Mouse (Mus musculus): ENCODE measurements around the gene Slain1. TPM values are rescaled to one million over a fixed set of nuclear protein-coding genes. Genes with fewer than 3 reads are reported as not detected.

Gene Slain1
- 10 to 100 TPM; 53.3 to 59.5 (median 55.2) TPM for total RNA-seq (2022)

DNA sequence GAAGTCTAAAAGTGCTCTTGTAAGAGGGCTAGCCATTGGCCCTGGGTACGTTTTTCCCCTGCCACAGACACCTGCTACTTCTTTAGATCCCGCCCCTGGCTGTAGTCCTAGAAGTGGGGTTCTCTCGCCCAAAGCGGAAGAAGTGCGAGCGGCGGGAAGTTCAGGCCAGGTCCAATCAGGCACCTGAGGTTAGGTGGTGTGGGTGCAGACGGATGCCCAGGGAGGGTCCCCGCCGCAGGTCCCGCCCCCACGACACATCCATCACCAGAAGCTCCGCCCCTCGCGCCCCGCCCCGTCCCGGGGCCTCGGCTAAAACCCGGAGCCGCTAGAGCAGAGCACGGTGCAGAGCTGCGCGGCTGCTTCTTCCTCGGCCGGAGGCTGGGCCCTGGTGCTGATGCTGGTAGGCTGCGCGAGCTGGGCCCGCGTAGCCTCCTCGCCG is at the start of gene Slain1:
Slain1 (plus strand) TSS at position 333 of the 439 bp plus-strand sequence.
- peak; percentile 86 to 90 for DNase-seq (ENCODE audit: low spot score in 2 of 2)

DNA sequence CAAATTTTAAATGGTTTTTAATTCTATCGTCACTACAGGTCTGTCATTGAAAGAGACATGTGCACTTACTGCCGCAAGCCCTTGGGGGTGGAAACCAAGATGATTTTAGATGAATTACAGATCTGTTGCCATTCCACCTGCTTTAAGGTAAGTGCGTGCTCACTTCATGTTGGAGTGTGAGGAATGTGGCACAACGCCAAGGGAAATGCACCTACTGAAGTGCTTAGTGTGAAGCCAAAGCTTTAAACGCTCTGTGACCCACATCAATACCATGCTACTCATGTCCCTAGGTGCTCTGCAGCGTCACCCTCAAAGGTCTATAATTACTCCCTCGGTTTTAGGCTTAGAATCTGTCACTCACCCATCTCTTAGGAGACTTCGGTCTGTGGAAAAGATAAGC is 42.0 kb upstream of the Slain1 start:
- no peak for DNase-seq (ENCODE audit: low spot score in 2 of 2)

DNA sequence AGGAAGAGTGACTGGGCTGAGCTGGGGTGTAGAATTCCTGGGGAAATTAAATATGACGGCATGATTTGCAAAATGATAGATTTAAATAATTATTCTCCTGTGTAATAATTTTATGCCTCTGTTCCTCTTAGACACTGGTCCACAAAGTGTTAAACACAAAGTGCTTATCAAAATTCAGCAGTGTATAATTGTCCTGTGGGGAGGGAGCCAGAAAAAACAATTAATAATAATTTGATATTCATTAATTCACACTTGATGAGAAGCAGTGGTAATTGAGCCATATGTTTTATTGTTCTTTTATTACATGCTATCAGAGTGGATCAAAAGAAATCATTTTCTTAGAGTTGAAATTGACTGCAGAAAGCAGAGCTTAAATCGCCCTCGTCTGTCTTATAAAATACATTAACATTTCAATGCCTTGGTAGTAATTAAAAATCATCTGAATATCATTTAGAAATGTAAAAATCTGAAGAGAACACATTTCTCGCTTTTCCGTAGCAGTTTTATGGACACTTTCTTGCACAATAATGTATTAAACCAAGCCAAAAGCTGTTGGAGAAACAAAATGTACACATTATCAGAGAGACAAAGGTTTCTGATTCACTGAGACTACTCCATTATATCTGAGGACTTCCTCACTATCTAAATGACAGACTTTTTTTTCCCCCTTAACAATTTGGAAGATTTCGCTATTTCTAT is 36.3 kb upstream of the Slain1 start:
- DNase-seq (ENCODE audit: low spot score in 2 of 2), result no peak

DNA sequence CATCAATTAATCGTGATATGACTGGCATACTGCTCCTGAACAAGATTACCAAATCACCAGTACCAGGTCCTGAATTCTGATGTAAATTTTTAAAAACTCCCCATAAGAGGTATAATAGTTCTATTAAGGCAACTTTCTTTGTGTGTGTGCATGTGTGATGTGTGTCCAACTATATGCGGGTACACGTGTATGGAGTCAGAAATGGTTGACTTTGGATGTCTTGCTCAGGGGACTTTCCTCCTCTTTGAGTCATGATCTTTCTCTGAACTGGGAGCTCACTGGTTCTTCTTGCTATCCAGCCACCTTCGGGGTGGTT is 35.8 kb upstream of the Slain1 start:
- no peak for DNase-seq (ENCODE audit: low spot score in 2 of 2)

GRCm38 (mm10) chr14:103619756-103620155 is 30.3 kb upstream of the Slain1 start:
- DNase-seq (ENCODE audit: low spot score in 2 of 2), result no peak

DNA sequence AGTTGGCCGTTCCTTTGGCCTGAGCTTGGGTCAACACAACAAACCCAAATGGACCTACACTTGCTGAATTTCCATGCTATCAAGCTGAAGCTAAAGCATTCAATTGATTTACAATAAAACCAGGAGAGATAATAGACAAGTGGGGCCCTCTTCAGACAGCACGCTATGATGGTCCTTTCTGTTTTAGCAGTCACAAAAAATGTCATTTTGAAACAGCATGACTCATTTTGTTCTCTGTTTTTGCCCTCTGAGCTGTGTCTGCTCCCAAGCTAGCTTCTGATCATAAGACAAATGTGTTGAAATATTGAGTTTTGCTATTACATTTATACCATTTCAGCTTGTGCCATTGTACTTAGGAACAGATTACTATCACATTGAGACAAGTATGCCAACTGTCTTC is 28.8 kb upstream of the Slain1 start:
- DNase-seq (ENCODE audit: low spot score in 2 of 2), result no peak

DNA sequence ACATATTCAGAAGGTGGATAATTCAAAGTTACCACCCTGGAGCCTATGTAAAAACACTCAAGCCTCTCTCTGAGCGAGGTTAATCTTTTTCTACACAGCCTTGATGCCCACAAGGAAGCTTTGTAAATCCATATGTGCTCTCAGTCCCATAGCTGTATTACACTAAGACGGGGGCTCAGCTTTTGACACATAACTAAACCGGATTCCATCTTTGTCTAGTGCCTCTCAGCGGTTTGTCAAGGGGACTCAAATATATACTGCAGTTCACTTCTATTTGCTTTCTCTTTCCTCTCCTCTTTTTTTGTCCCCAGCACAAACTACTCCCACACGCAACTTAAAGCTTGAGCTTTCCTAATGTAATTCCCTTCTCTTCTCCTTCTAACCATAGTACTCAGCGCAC is 23.9 kb upstream of the Slain1 start:
- DNase-seq (ENCODE audit: low spot score in 2 of 2), result no peak

- no peak for DNase-seq (ENCODE audit: low spot score in 2 of 2)
Observed at GRCm38 (mm10) chr14:103629639-103630364, 20.2 kb upstream of the Slain1 start.

DNA sequence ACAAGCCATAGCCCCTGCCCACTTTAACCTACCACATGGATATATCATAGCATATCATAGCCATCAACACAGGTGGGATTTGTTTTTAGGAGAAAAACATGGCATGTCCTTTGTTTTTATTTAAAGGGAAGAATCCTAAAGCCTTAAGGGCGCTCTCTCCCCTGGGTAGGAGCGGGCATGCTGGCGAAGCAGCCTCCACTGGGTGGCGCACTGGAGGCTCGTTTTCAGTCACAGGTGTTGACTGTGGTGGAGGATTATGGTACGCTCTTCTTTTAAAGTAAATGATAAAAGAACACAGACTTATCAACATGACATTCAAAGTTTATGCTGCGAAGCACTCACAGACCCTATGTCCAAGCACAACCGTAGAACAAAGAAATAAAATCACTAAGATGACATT is 19.5 kb upstream of the Slain1 start:
- DNase-seq (ENCODE audit: low spot score in 2 of 2), result peak in 1 of 2 experiments; percentile 28

GRCm38 (mm10) chr14:103643933-103644332 is 6.1 kb upstream of the Slain1 start:
- DNase-seq (ENCODE audit: low spot score in 2 of 2), result no peak

DNA sequence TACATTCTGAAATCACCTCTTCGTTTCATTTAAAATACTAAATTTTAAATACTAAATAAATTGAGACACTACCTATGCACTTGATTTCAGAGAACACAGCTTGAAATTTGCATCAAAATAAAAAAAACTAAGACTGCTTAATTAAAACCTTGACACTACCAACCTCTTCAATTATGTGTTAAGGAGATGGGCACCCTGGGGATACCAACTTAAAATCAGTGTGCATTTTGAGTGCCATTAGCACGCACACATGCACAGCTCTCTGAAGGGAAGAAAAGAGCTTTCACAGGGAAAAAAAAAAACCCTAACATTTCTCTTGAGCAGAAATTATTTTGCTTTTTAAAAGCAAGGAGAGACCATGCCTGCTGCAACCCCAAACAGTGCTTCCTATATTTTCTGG is 2.0 kb upstream of the Slain1 start:
- DNase-seq (ENCODE audit: low spot score in 2 of 2), result no peak

DNA sequence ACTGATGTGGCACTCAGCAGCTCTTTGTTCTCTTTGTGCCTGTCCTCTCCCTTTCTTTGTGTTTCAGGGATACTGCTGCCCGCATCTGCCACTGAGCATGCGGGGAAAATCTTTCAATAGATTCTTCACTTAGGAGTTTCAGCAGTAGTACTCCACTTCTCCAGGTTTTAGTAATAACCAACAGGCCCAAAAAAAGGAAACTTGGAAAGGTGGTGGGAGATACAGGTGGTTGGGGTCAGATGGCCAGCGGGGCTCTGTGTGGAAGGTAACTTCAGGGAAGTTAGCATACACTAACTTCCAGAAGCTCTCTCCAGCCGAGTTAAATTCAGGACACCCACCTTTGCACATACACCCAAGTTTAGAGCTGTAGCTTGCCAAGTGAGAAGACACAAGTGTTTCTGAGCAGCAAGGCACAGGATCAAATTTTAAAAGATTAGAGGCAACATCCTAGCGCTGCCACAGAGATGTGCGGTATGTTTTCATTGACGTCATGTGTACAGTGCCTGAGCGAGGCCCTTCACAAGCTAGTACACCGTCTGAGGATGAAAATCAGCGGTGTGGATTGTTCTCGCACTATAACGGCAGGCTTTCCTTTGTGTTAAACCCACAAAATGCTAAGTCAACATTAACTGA is 1.3 kb upstream of the Slain1 start:
- DNase-seq (ENCODE audit: low spot score in 2 of 2), result no peak

- DNase-seq (ENCODE audit: low spot score in 2 of 2), result no peak
Observed at GRCm38 (mm10) chr14:103649302-103649701, 726 bp upstream of the Slain1 start.

DNA sequence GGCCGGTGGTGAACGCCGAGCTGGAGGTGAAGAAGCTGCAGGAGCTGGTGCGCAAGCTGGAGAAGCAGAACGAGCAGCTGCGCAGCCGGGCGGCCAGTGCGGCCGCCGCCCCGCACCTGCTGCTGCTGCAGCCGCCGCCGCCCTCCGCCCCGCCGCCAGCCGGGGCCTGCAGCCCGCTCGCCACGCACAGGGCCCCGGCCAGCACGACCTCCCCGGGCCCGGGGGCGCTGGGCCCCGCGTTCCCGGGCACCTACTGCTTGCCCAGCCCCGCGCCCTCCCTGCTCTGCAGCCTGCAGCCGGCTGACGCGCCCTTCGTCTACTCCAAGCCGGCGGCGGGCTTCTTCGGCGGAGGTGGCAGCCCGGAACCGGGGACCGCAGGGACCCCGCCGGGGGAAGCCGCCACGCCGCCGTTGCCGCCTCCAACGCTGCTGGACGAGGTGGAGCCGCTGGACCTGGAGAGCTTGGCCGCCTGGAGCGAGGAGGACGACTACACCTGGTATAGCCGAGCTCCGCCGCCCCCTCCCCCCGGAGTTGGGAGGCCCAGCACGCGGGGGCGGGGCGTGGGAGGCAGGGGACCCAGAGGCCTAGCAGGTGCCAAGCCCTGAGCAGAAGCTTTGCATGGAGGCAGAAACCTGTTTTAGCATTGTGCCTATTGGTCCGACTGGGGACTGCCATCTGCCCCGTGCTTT is 529 bp downstream of the Slain1 start:
- peak; percentile 51 to 59 for DNase-seq (ENCODE audit: low spot score in 2 of 2)

- no peak for DNase-seq (ENCODE audit: low spot score in 2 of 2)
Observed at GRCm38 (mm10) chr14:103651106-103651505, 1.1 kb downstream of the Slain1 start.

GRCm38 (mm10) chr14:103651562-103651961 is 1.5 kb downstream of the Slain1 start:
- no peak for DNase-seq (ENCODE audit: low spot score in 2 of 2)

GRCm38 (mm10) chr14:103652524-103652923 is 2.5 kb downstream of the Slain1 start:
- DNase-seq (ENCODE audit: low spot score in 2 of 2), result no peak

DNA sequence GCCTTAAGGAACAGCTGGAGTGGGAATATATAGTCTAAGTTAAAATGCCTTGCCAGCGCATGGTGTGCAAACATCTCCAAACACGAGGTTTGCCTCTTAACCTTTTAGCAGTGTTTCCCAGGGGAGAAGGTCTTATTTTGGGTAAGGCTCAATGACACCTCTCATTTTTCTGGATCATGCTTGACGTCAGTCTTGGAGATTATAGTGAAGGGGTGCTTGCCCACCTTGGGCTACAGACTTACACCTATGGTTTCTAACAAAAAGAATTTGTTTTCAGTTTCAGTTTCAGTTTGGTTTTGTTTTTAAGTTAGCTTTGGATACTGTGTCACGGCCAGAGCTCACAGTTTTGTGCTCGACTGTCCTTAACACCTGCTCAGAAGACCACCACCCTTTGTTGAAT is 3.8 kb downstream of the Slain1 start:
- no peak for DNase-seq (ENCODE audit: low spot score in 2 of 2)

- DNase-seq (ENCODE audit: low spot score in 2 of 2), result no peak
Observed at GRCm38 (mm10) chr14:103655448-103655847, 5.4 kb downstream of the Slain1 start.

- no peak for DNase-seq (ENCODE audit: low spot score in 2 of 2)
Observed at GRCm38 (mm10) chr14:103657876-103658275, 7.8 kb downstream of the Slain1 start.

DNA sequence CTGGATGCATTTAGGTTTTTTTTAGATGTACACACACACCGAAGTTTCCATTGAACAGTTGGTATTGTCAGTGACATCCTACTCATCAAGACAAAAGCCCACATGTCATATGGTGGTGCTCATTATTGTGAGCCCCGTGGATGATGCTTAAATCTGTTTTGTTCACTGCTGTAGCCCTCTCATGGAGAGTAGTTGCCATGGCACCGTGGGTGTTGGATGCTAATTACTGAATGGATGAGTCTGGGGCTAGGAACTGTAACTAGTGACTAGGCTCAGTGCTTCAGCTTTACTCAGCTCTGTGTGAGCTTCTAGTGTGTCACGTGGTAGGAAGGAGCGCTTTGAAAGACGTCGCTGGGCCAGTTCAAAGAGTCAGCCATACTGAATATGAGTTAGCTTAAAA is 13.0 kb downstream of the Slain1 start:
- DNase-seq (ENCODE audit: low spot score in 2 of 2), result peak; percentile 80 to 90

DNA sequence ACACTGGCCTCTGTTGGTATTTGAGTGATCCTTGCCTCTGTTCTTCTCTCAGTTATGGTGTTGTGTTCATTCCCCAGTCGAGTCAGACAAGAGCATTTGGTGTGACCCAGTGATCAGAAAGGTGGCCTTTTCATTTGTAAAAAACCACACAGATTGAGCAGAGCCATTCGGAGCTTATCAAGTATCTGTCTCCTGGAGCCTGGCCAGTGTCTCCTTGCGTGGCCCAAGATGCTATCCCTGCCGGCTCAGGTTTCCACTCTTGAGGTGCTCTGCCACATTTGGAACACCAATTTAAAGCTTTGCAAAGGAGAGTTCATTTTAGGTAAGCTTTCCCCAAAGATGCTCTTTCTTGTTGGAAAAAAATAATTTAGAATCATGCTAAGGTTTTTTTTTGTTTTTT is 14.4 kb downstream of the Slain1 start:
- DNase-seq (ENCODE audit: low spot score in 2 of 2), result no peak

All from layer of hippocampus, adult 8-10 months (tissue).